Mouse (Mus musculus) heart, embryonic 15.5 days (tissue): Measurements from ENCODE around the gene Zcrb1. TPM values are rescaled to one million over a fixed set of nuclear protein-coding genes. Genes with fewer than 3 reads are reported as not detected.

ENCODE experiments used
- ATAC-seq: fragments of 200-750 bp; cut with Nextera tagmentation; replicated peaks from 2 replicates; pipeline ENCODE4 v1.8.0; 2017; ENCODE audit warnings: low read depth, moderate TSS enrichment; ENCODE audit not compliant: insufficient number of reproducible peaks, insufficient read depth, low FRiP score
- H3K27ac ChIP-seq: fragments of 300-500 bp; sonication (generic); 2 replicates; pipeline ENCODE4 v1.5.1; 2015; ENCODE audit warnings: mild to moderate bottlenecking, inconsistent platforms
- H3K27me3 ChIP-seq: fragments of 300-500 bp; sonication (generic); 2 replicates; pipeline ENCODE4 v1.6.1; 2015; ENCODE audit warnings: inconsistent platforms
- H3K36me3 ChIP-seq: fragments of 300-500 bp; sonication (generic); 2 replicates; pipeline ENCODE4 v1.6.1; 2015; ENCODE audit warnings: mild to moderate bottlenecking, inconsistent platforms
- H3K4me1 ChIP-seq: fragments of 300-500 bp; sonication (generic); replicated peaks from 2 replicates; pipeline ENCODE4 v1.6.1; 2015; ENCODE audit warnings: inconsistent platforms
- H3K4me2 ChIP-seq: fragments of 300-500 bp; sonication (generic); 2 replicates; pipeline ENCODE4 v1.6.1; 2015; ENCODE audit warnings: inconsistent platforms, mild to moderate bottlenecking, moderate library complexity
- H3K4me3 ChIP-seq: fragments of 300-500 bp; sonication (generic); 2 replicates; pipeline ENCODE4 v1.5.1; 2015; ENCODE audit warnings: mild to moderate bottlenecking, inconsistent platforms
- H3K9ac ChIP-seq: fragments of 300-500 bp; sonication (generic); 2 replicates; pipeline ENCODE4 v1.6.1; 2015; ENCODE audit warnings: mild to moderate bottlenecking, inconsistent platforms
- H3K9me3 ChIP-seq: fragments of 300-500 bp; sonication (generic); replicated peaks from 2 replicates; pipeline ENCODE4 v1.6.1; 2016; ENCODE audit warnings: inconsistent platforms
- WGBS: fragments of 180-500 bp; shearing (Covaris S2); methylation state at CpG from one replicate; pipeline ENCODE4 v1.1.7; 2015; ENCODE audit warnings: mixed read lengths; 5-methylcytosine and 5-hydroxymethylcytosine counted together
- polyA plus RNA-seq: library from polyadenylated mRNA; unstranded; fragments of >200 nt; fragmentation: Nextera tagmentation; extraction: Ambion mirVana; gene quantifications from 2 replicates; pipeline ENCODE4 v1.2.1, GENCODE M21; 2015

Gene Zcrb1
- polyA plus RNA-seq, 1 experiment from 2014 or later, result 115 TPM

- no peak overlapping the region for H3K9ac ChIP-seq
- ATAC-seq, result no peak
- H3K4me3 ChIP-seq, result no peak overlapping the region
- H3K9me3 ChIP-seq, result no peaks in the 10 kb centered on the region
- no peak overlapping the region for H3K4me2 ChIP-seq
- H3K36me3 ChIP-seq, result no peaks in the 10 kb centered on the region
- no peak overlapping the region for H3K27ac ChIP-seq
- 76% methylated on average over 2 of the region's 2 CpGs for WGBS
- no peaks in the 10 kb centered on the region for H3K4me1 ChIP-seq
- H3K27me3 ChIP-seq, result no peaks in the 10 kb centered on the region
These were observed 26.3 kb downstream of the Zcrb1 start for GRCm38 (mm10) chr15:93371838-93372237.

GRCm38 (mm10) chr15:93368558-93368957, 29.6 kb downstream of the Zcrb1 start:
- 0 out of 2 replicates have a peak overlapping the region, but pooled peaks have one; percentile 20 for H3K4me2 ChIP-seq
- H3K4me1 ChIP-seq, result no peaks in the 10 kb centered on the region
- no peaks in the 10 kb centered on the region for H3K27me3 ChIP-seq
- 56% methylated on average over 9 of the region's 9 CpGs for WGBS
- no peaks in the 10 kb centered on the region for H3K9me3 ChIP-seq
- no peak for ATAC-seq
- H3K27ac ChIP-seq, result no peak overlapping the region
- no peaks in the 10 kb centered on the region for H3K36me3 ChIP-seq
- no peak overlapping the region for H3K4me3 ChIP-seq
- no peak overlapping the region for H3K9ac ChIP-seq

GRCm38 (mm10) chr15:93365561-93365960, 32.6 kb downstream of the Zcrb1 start:
- Histone ChIP-seq H3K4me3 (no peak overlapping the region), H3K9me3 (no peaks in the 10 kb centered on the region), H3K36me3 (no peaks in the 10 kb centered on the region), H3K27me3 (no peaks in the 10 kb centered on the region), H3K9ac (no peak overlapping the region), H3K4me1 (no peaks in the 10 kb centered on the region), H3K4me2 (no peak overlapping the region), H3K27ac (no peak overlapping the region)
- ATAC-seq, result no peak
- WGBS, result 86% methylated on average over 6 of the region's 6 CpGs

GRCm38 (mm10) chr15:93358346-93359095, 39.6 kb downstream of the Zcrb1 start:
- H3K36me3 ChIP-seq, result no peaks in the 10 kb centered on the region
- 88% methylated on average over 18 of the region's 19 CpGs for WGBS
- H3K27ac ChIP-seq, result no peak overlapping the region
- H3K9me3 ChIP-seq, result no peaks in the 10 kb centered on the region
- no peaks in the 10 kb centered on the region for H3K4me1 ChIP-seq
- H3K4me3 ChIP-seq, result no peak overlapping the region
- H3K27me3 ChIP-seq, result no peaks in the 10 kb centered on the region
- H3K4me2 ChIP-seq, result no peak overlapping the region
- no peak for ATAC-seq
- H3K9ac ChIP-seq, result no peak overlapping the region

- Histone ChIP-seq H3K27me3 (no peaks in the 10 kb centered on the region), H3K4me1 (peaks cover 5% of the 10 kb centered on the region; the same call in 1 of the 2 replicates), H3K36me3 (no peaks in the 10 kb centered on the region), H3K4me2 (no peak overlapping the region), H3K9me3 (no peaks in the 10 kb centered on the region), H3K27ac (no peak overlapping the region), H3K9ac (no peak overlapping the region), H3K4me3 (no peak overlapping the region)
- WGBS, result 58% methylated on average over 10 of the region's 10 CpGs
- ATAC-seq, result no peak
These were observed 57.3 kb downstream of the Zcrb1 start for GRCm38 (mm10) chr15:93340630-93341379.

GRCm38 (mm10) chr15:93336925-93337761, 61.0 kb downstream of the Zcrb1 start, which contains the start of gene Yaf2:
Yaf2 (minus strand) TSS chr15:93336935.
- H3K4me1 ChIP-seq, result peaks cover 12% of the 10 kb centered on the region
- no peaks in the 10 kb centered on the region for H3K27me3 ChIP-seq
- H3K9me3 ChIP-seq, result no peaks in the 10 kb centered on the region
- peak within 1 kb of the TSS; percentile 68 for H3K4me3 ChIP-seq
- H3K27ac ChIP-seq, result peak within 1 kb of the TSS; percentile 96
- H3K4me2 ChIP-seq, result peak within 1 kb of the TSS; percentile 87
- H3K36me3 ChIP-seq, result peaks cover 8% of the 10 kb centered on the region; the same call in 1 of the 2 replicates
- peak; percentile 94 for ATAC-seq
- WGBS, result under 1% methylated on average over 58 of the region's 73 CpGs
- peak within 1 kb of the TSS; percentile 94 for H3K9ac ChIP-seq

GRCm38 (mm10) chr15:93336658-93336924, 61.5 kb downstream of the Zcrb1 start:
- Histone ChIP-seq H3K27ac (peak overlapping the region; percentile 96), H3K4me1 (peaks cover 12% of the 10 kb centered on the region), H3K9me3 (no peaks in the 10 kb centered on the region), H3K4me2 (peak overlapping the region; percentile 87), H3K36me3 (peaks cover 8% of the 10 kb centered on the region; the same call in 1 of the 2 replicates), H3K9ac (peak overlapping the region; percentile 94), H3K27me3 (no peaks in the 10 kb centered on the region), H3K4me3 (peak overlapping the region; percentile 68)
- 0% methylated on average over 7 of the region's 52 CpGs for WGBS
- ATAC-seq, result no peak; the same call in 1 of the 2 replicates

Other genes starting within 250 kb of the Zcrb1 start
- gene Gxylt1, start 123.2 kb downstream of the Zcrb1 start, polyA plus RNA-seq, result 6.1 and 7.8 TPM in 2 replicates
- 72.3 and 74.5 TPM in 2 replicates for gene Yaf2, start 61.4 kb downstream of the Zcrb1 start, polyA plus RNA-seq
- 31.9 and 35.3 TPM in 2 replicates for gene Pphln1, start within 50 bp of the Zcrb1 start, polyA plus RNA-seq
- 28.2 and 31.0 TPM in 2 replicates for gene Prickle1, start 197.6 kb upstream of the Zcrb1 start, polyA plus RNA-seq